ENCODE assay signal across 16 mouse cellular contexts in genomic region chr11:75595816-75596215, GRCm38 (mm10). TPM values are rescaled to one million over a fixed set of nuclear protein-coding genes. Genes with fewer than 3 reads are reported as not detected.
DNase-seq lines count a peak whose midpoint lies in the region; ATAC-seq and TF ChIP-seq lines count a peak whose summit lies in the region.
"Had no signal": no experiment of that assay in that cellular context is flagged by ENCODE, and none has a peak within 500 bp of the region (broad histone marks: within the 10 kb centered on the region; RNA-seq: fewer than 3 reads in every experiment).

No protein-coding gene starts in this region.

- H3K36me3 ChIP-seq in heart, embryonic 12.5 days, result peaks cover 82% of the 10 kb centered on the region
- peaks cover 18% of the 10 kb centered on the region; the same call in 1 of the 2 replicates for H3K36me3 ChIP-seq in liver, adult 2 months (ENCODE audit: control insufficient read depth, insufficient read depth, low read length)
- peaks cover 36% of the 10 kb centered on the region for H3K36me3 ChIP-seq in liver, embryonic 11.5 days (ENCODE audit: control insufficient read depth, insufficient read depth, low read length)
- H3K36me3 ChIP-seq in stomach, postnatal 0 days (ENCODE audit: control insufficient read depth, insufficient read depth, low read length), result peaks cover 7% of the 10 kb centered on the region; the same call in 1 of the 2 replicates

- no peak overlapping the region for H3K4me3 ChIP-seq in heart, embryonic 12.5 days
- H3K4me3 ChIP-seq in liver, adult 2 months (ENCODE audit: insufficient read depth, low read depth, low read length), result no peak overlapping the region
- H3K4me3 ChIP-seq in liver, embryonic 11.5 days (ENCODE audit: low read depth, low read length), result no peak overlapping the region
- H3K4me3 ChIP-seq in stomach, postnatal 0 days (ENCODE audit: low read depth, low read length), result no peak overlapping the region
- H3K4me3 ChIP-seq: embryonic facial prominence, embryonic 12.5 days; liver, embryonic 15.5 days; midbrain, embryonic 12.5 days had no signal

- H3K4me1 ChIP-seq in heart, embryonic 12.5 days (replicated peaks), result peaks cover 25% of the 10 kb centered on the region
- H3K4me1 ChIP-seq in liver, adult 2 months (ENCODE audit: control insufficient read depth, insufficient read depth, low read length), result peaks cover 15% of the 10 kb centered on the region
- H3K4me1 ChIP-seq in liver, embryonic 11.5 days (replicated peaks; ENCODE audit: control insufficient read depth, insufficient read depth, low read length), result peaks cover 6% of the 10 kb centered on the region; the same call in 1 of the 2 replicates
- peaks cover 3% of the 10 kb centered on the region; the same call in 1 of the 2 replicates for H3K4me1 ChIP-seq in stomach, postnatal 0 days (replicated peaks; ENCODE audit: control insufficient read depth, insufficient read depth)
- H3K4me1 ChIP-seq: embryonic facial prominence, embryonic 12.5 days; midbrain, embryonic 12.5 days had no signal

- 82% methylated on average over 7 of the region's 7 CpGs for WGBS in heart, embryonic 12.5 days
- WGBS in liver, adult 2 months, result 57% methylated on average over 7 of the region's 7 CpGs
- WGBS in liver, embryonic 11.5 days, result 81% methylated on average over 7 of the region's 7 CpGs
- WGBS in stomach, postnatal 0 days, result 67% methylated on average over 7 of the region's 7 CpGs

- H3K27me3 ChIP-seq in heart, embryonic 12.5 days (replicated peaks), result no peaks in the 10 kb centered on the region
- no peaks in the 10 kb centered on the region for H3K27me3 ChIP-seq in liver, adult 2 months (ENCODE audit: control insufficient read depth, insufficient read depth, low read length)
- H3K27me3 ChIP-seq in liver, embryonic 11.5 days (replicated peaks; ENCODE audit: control insufficient read depth, insufficient read depth, low read length), result no peaks in the 10 kb centered on the region
- no peaks in the 10 kb centered on the region for H3K27me3 ChIP-seq in stomach, postnatal 0 days (ENCODE audit: control insufficient read depth, insufficient read depth, low read length)
- H3K27me3 ChIP-seq: embryonic facial prominence, embryonic 12.5 days; liver, embryonic 15.5 days; midbrain, embryonic 12.5 days had no signal

- no peaks in the 10 kb centered on the region for H3K9me3 ChIP-seq in heart, embryonic 12.5 days (replicated peaks)
- no peaks in the 10 kb centered on the region for H3K9me3 ChIP-seq in liver, embryonic 11.5 days (ENCODE audit: control insufficient read depth, low read length)
- no peaks in the 10 kb centered on the region for H3K9me3 ChIP-seq in stomach, postnatal 0 days (ENCODE audit: control insufficient read depth, low read length)
- H3K9me3 ChIP-seq: embryonic facial prominence, embryonic 12.5 days; G1E; liver, embryonic 15.5 days; midbrain, embryonic 12.5 days had no signal

- no peak overlapping the region for H3K9ac ChIP-seq in heart, embryonic 12.5 days
- H3K9ac ChIP-seq in liver, adult 2 months (ENCODE audit: low read depth, low read length), result no peak overlapping the region
- H3K9ac ChIP-seq in liver, embryonic 11.5 days (ENCODE audit: low read depth, low read length), result no peak overlapping the region
- no peak overlapping the region for H3K9ac ChIP-seq in stomach, postnatal 0 days (ENCODE audit: low read length)
- H3K9ac ChIP-seq: embryonic facial prominence, embryonic 12.5 days; liver, embryonic 15.5 days; midbrain, embryonic 12.5 days had no signal

- H3K4me2 ChIP-seq in heart, embryonic 12.5 days, result no peak overlapping the region
- H3K4me2 ChIP-seq in liver, embryonic 11.5 days, result no peak overlapping the region
- no peak overlapping the region for H3K4me2 ChIP-seq in stomach, postnatal 0 days (replicated peaks; ENCODE audit: low read depth)
- H3K4me2 ChIP-seq: embryonic facial prominence, embryonic 12.5 days; heart, embryonic 11.5 days; liver, embryonic 15.5 days; midbrain, embryonic 12.5 days had no signal

- no peak for TF ChIP-seq POLR2A in liver, adult 2 months (IDR thresholded peaks at IDR 0.05; ENCODE audit: extremely low read depth, insufficient read depth, low read length)

- no peak for ATAC-seq in heart, embryonic 12.5 days (ENCODE audit: insufficient number of reproducible peaks, low FRiP score)
- no peak for ATAC-seq in liver, embryonic 11.5 days (replicated peaks; ENCODE audit: low FRiP score)
- peak; percentile 28; the same call in 1 of the 2 replicates for ATAC-seq in stomach, postnatal 0 days (ENCODE audit: low FRiP score, low TSS enrichment)

- H3K79me2 ChIP-seq in liver, adult 2 months (ENCODE audit: control insufficient read depth, insufficient read depth, low read length), result no peaks in the 10 kb centered on the region; the same call in 1 of the 2 replicates

- peak; percentile 91 for DNase-seq in heart, adult 11 months
- DNase-seq in liver, adult 2 months (ENCODE audit: extremely low read depth, low read depth, low spot score), result no peak
- no peak for DNase-seq in liver, embryonic 11.5 days (ENCODE audit: low spot score)
- peak; percentile 69 for DNase-seq in gastrocnemius, postnatal 25 days
- DNase-seq in stomach, postnatal 0 days (ENCODE audit: low spot score), result no peak
- no peak for DNase-seq in cerebellum, adult 11-12 months
- DNase-seq: kidney, postnatal 4 days; layer of hippocampus, postnatal 36 days; lung, postnatal 14 days; thymus, adult 2 months had no signal

- H3K27ac ChIP-seq in heart, embryonic 12.5 days (ENCODE audit: poor library complexity, severe bottlenecking), result no peak overlapping the region
- H3K27ac ChIP-seq in liver, adult 2 months (replicated peaks; ENCODE audit: insufficient read depth, low read depth, low read length), result peak overlapping the region; percentile 31; the same call in 1 of the 2 replicates
- no peak overlapping the region for H3K27ac ChIP-seq in liver, embryonic 11.5 days (ENCODE audit: low read depth, low read length)
- H3K27ac ChIP-seq in stomach, postnatal 0 days (replicated peaks), result peak overlapping the region; percentile 49; the same call in 1 of the 2 replicates
- H3K27ac ChIP-seq: embryonic facial prominence, embryonic 12.5 days; liver, embryonic 15.5 days; midbrain, embryonic 12.5 days had no signal

- no peak for TF ChIP-seq EP300 in stomach, postnatal 0 days (optimal IDR thresholded peaks at IDR 0.05)

- no peak for TF ChIP-seq CTCF in liver, adult 2 months (IDR thresholded peaks at IDR 0.05; ENCODE audit: low read depth, low read length)
- no peak for TF ChIP-seq CTCF in stomach, postnatal 0 days (IDR thresholded peaks at IDR 0.05; ENCODE audit: low read depth)

RNA-seq across cellular contexts. Expression of gene Pitpna, which starts 7.9 kb away (rescaled TPM):
- polyA plus RNA-seq in heart, embryonic 12.5 days (2016; fragmentation: Nextera tagmentation; extraction: Ambion mirVana), result 75.3 and 80.1 TPM in 2 replicates
- total RNA-seq in liver, adult 2 months (2014; rRNA removed), result 19.7 and 21.0 TPM in 2 replicates
- 24.6 and 28.9 TPM in 2 replicates for polyA plus RNA-seq in liver, adult 2 months (2012; rRNA removed)
- polyA plus RNA-seq in liver, embryonic 11.5 days (2014; fragmentation: Nextera tagmentation; extraction: Ambion mirVana), result 63.2 and 65.1 TPM in 2 replicates
- total RNA-seq in gastrocnemius, postnatal 25 days (2021), result 100 to 1,000 TPM; 123 to 168 TPM
- polyA plus RNA-seq in stomach, postnatal 0 days (2015; fragmentation: Nextera tagmentation; extraction: Ambion mirVana), result 79.3 and 84.3 TPM in 2 replicates

RNA-seq across cellular contexts. Expression of gene Inpp5k, which starts 35.0 kb away (rescaled TPM):
- polyA plus RNA-seq in heart, embryonic 12.5 days (2016; fragmentation: Nextera tagmentation; extraction: Ambion mirVana), result 17.3 and 17.5 TPM in 2 replicates
- total RNA-seq in liver, adult 2 months (2014; rRNA removed), result 12.3 and 13.4 TPM in 2 replicates
- polyA plus RNA-seq in liver, adult 2 months (2012; rRNA removed), result 12.2 and 17.2 TPM in 2 replicates
- polyA plus RNA-seq in liver, embryonic 11.5 days (2014; fragmentation: Nextera tagmentation; extraction: Ambion mirVana), result 21.9 and 22.2 TPM in 2 replicates
- total RNA-seq in gastrocnemius, postnatal 25 days (2021), result 10 to 100 TPM; 19.0 to 19.8 TPM
- polyA plus RNA-seq in stomach, postnatal 0 days (2015; fragmentation: Nextera tagmentation; extraction: Ambion mirVana), result 19.0 and 22.4 TPM in 2 replicates

RNA-seq across cellular contexts. Expression of gene Myo1c, which starts 54.5 kb away (rescaled TPM):
- 72.3 and 76.7 TPM in 2 replicates for polyA plus RNA-seq in heart, embryonic 12.5 days (2016; fragmentation: Nextera tagmentation; extraction: Ambion mirVana)
- 15.6 and 17.9 TPM in 2 replicates for total RNA-seq in liver, adult 2 months (2014; rRNA removed)
- polyA plus RNA-seq in liver, adult 2 months (2012; rRNA removed), result 17.0 and 21.5 TPM in 2 replicates
- 37.4 and 41.9 TPM in 2 replicates for polyA plus RNA-seq in liver, embryonic 11.5 days (2014; fragmentation: Nextera tagmentation; extraction: Ambion mirVana)
- total RNA-seq in gastrocnemius, postnatal 25 days (2021), result 10 to 100 TPM; 43.0 to 44.3 TPM
- polyA plus RNA-seq in stomach, postnatal 0 days (2015; fragmentation: Nextera tagmentation; extraction: Ambion mirVana), result 41.8 and 41.9 TPM in 2 replicates

Comparison
In these comparisons a context has a peak if more than half of its experiments do, and no peak if none do; other contexts are left out.
1. H3K27ac ChIP-seq: peak in liver, adult 2 months (single experiment) and stomach, postnatal 0 days (single experiment); none in heart, embryonic 12.5 days (single experiment) and liver, embryonic 11.5 days (single experiment).
2. DNase-seq: peak in heart, adult 11 months (single experiment) and gastrocnemius, postnatal 25 days (single experiment); none in liver, adult 2 months (single experiment), liver, embryonic 11.5 days (single experiment), stomach, postnatal 0 days (single experiment) and cerebellum, adult 11-12 months (single experiment).